Mouse (Mus musculus): ENCODE measurements around the gene Tpcn2.

The Tpcn2 gene

GRCm38 (mm10) chr7:145154066-145154465 is 129.7 kb downstream of the Tpcn2 start:
- DNase-seq (ENCODE audit: low spot score in 2 of 2): no peak

GRCm38 (mm10) chr7:145151845-145152244 is 132.0 kb downstream of the Tpcn2 start:
- DNase-seq (ENCODE audit: low spot score in 2 of 2): no peak

- DNase-seq (ENCODE audit: low spot score in 2 of 2): no peak
These were observed 134.9 kb downstream of the Tpcn2 start for GRCm38 (mm10) chr7:145148902-145149301.

GRCm38 (mm10) chr7:145147973-145148698 is 135.7 kb downstream of the Tpcn2 start:
- no peak for DNase-seq (ENCODE audit: low spot score in 2 of 2)

- no peak for DNase-seq (ENCODE audit: low spot score in 2 of 2)
These were observed 137.4 kb downstream of the Tpcn2 start for GRCm38 (mm10) chr7:145146252-145146930.

GRCm38 (mm10) chr7:145143502-145144070 is 140.2 kb downstream of the Tpcn2 start:
- DNase-seq (ENCODE audit: low spot score in 2 of 2): no peak

GRCm38 (mm10) chr7:145140656-145141055 is 143.2 kb downstream of the Tpcn2 start:
- DNase-seq (ENCODE audit: low spot score in 2 of 2): no peak

GRCm38 (mm10) chr7:145139576-145139975 is 144.2 kb downstream of the Tpcn2 start:
- DNase-seq (ENCODE audit: low spot score in 2 of 2): no peak

GRCm38 (mm10) chr7:145139100-145139499 is 144.7 kb downstream of the Tpcn2 start:
- DNase-seq (ENCODE audit: low spot score in 2 of 2): no peak

GRCm38 (mm10) chr7:145137871-145138270 is 145.9 kb downstream of the Tpcn2 start:
- no peak for DNase-seq (ENCODE audit: low spot score in 2 of 2)

GRCm38 (mm10) chr7:145136831-145137230 is 147.0 kb downstream of the Tpcn2 start:
- no peak for DNase-seq (ENCODE audit: low spot score in 2 of 2)

Measured in urinary bladder, adult 18-20 months (tissue).